In genomic region chr7:132814089-132814450, GRCm38 (mm10) we compare ENCODE assay signal across 7 mouse cellular contexts. TPM values are rescaled to one million over a fixed set of nuclear protein-coding genes. Genes with fewer than 3 reads are reported as not detected.
DNase-seq lines count a peak whose midpoint lies in the region; ATAC-seq and TF ChIP-seq lines count a peak whose summit lies in the region.

No protein-coding gene starts in this region.

- H3K9ac ChIP-seq in forebrain, embryonic 11.5 days (ENCODE audit: low read length), result peak overlapping the region; percentile 90
- peak overlapping the region; percentile 82 for H3K9ac ChIP-seq in liver, embryonic 13.5 days
- H3K9ac ChIP-seq in stomach, embryonic 15.5 days, result peak overlapping the region; percentile 67

- TF ChIP-seq CTCF in spleen, adult 2 months (IDR thresholded peaks at IDR 0.05; ENCODE audit: extremely low read depth, insufficient read depth, insufficient read length, insufficient replicate concordance), result no peak

- H3K9me3 ChIP-seq in forebrain, embryonic 11.5 days (ENCODE audit: control insufficient read depth, low read length), result no peaks in the 10 kb centered on the region
- no peaks in the 10 kb centered on the region for H3K9me3 ChIP-seq in liver, embryonic 13.5 days (replicated peaks)
- no peaks in the 10 kb centered on the region for H3K9me3 ChIP-seq in stomach, embryonic 15.5 days

- no peaks in the 10 kb centered on the region for H3K36me3 ChIP-seq in spleen, adult 2 months (ENCODE audit: control insufficient read depth, insufficient read depth, low read length)
- H3K36me3 ChIP-seq in forebrain, embryonic 11.5 days (ENCODE audit: control insufficient read depth, insufficient read depth, low read length), result no peaks in the 10 kb centered on the region
- no peaks in the 10 kb centered on the region for H3K36me3 ChIP-seq in liver, embryonic 13.5 days
- no peaks in the 10 kb centered on the region for H3K36me3 ChIP-seq in stomach, embryonic 15.5 days

- H3K27ac ChIP-seq in spleen, adult 2 months (ENCODE audit: insufficient read depth, low read length), result peak overlapping the region; percentile 96
- peak overlapping the region; percentile 92 for H3K27ac ChIP-seq in forebrain, embryonic 11.5 days (ENCODE audit: low read depth, low read length)
- no peak overlapping the region for H3K27ac ChIP-seq in liver, embryonic 13.5 days
- H3K27ac ChIP-seq in stomach, embryonic 15.5 days, result peak overlapping the region; percentile 87; the same call in 1 of the 2 replicates

- TF ChIP-seq POLR2A in spleen, adult 2 months (IDR thresholded peaks at IDR 0.05; ENCODE audit: low read depth, low read length), result no peak

- peak overlapping the region; percentile 90 for H3K4me2 ChIP-seq in forebrain, embryonic 11.5 days (ENCODE audit: low read depth, low read length, severe bottlenecking)
- peak overlapping the region; percentile 98 for H3K4me2 ChIP-seq in liver, embryonic 13.5 days
- peak overlapping the region; percentile 83 for H3K4me2 ChIP-seq in stomach, embryonic 15.5 days

- WGBS in spleen, adult 2 months, result 3% methylated on average over 7 of the region's 7 CpGs
- 1% methylated on average over 7 of the region's 7 CpGs for WGBS in forebrain, embryonic 11.5 days
- WGBS in liver, embryonic 13.5 days (ENCODE audit: insufficient replicate concordance), result 3% methylated on average over 7 of the region's 7 CpGs
- 3% methylated on average over 7 of the region's 7 CpGs for WGBS in stomach, embryonic 15.5 days

- peak overlapping the region; percentile 84 for H3K4me3 ChIP-seq in spleen, adult 2 months (ENCODE audit: extremely low read depth, insufficient read depth, insufficient read length)
- H3K4me3 ChIP-seq in forebrain, embryonic 11.5 days (ENCODE audit: low read depth, low read length), result peak overlapping the region; percentile 75
- peak overlapping the region; percentile 76 for H3K4me3 ChIP-seq in liver, embryonic 13.5 days (replicated peaks)
- peak overlapping the region; percentile 72 for H3K4me3 ChIP-seq in stomach, embryonic 15.5 days (replicated peaks)

- ATAC-seq in forebrain, embryonic 11.5 days (replicated peaks; ENCODE audit: low FRiP score), result no peak
- ATAC-seq in liver, embryonic 13.5 days (ENCODE audit: low read depth), result no peak
- ATAC-seq in stomach, embryonic 15.5 days (ENCODE audit: insufficient read depth, low FRiP score, low read depth), result no peak

- DNase-seq in spleen, adult 2 months (ENCODE audit: low read depth in 1 of 2, low spot score in 2 of 2), result no peak
- DNase-seq in spleen, adult 18-20 months, result no peak
- DNase-seq in forebrain, embryonic 11.5 days (ENCODE audit: low spot score), result no peak
- no peak for DNase-seq in liver, embryonic 13.5 days
- DNase-seq in embryo, embryonic 10 days (ENCODE audit: low spot score), result no peak
- no peak for DNase-seq in layer of hippocampus, adult 18-20 months (ENCODE audit: low spot score in 2 of 2)

- no peaks in the 10 kb centered on the region for H3K27me3 ChIP-seq in spleen, adult 2 months (ENCODE audit: control insufficient read depth, insufficient read depth, low read length)
- H3K27me3 ChIP-seq in forebrain, embryonic 11.5 days (ENCODE audit: control insufficient read depth, insufficient read depth, low read length), result no peaks in the 10 kb centered on the region
- H3K27me3 ChIP-seq in liver, embryonic 13.5 days, result peaks cover 14% of the 10 kb centered on the region
- H3K27me3 ChIP-seq in stomach, embryonic 15.5 days (replicated peaks), result no peaks in the 10 kb centered on the region

- peaks cover 9% of the 10 kb centered on the region; the same call in 1 of the 2 replicates for H3K4me1 ChIP-seq in spleen, adult 2 months (ENCODE audit: control insufficient read depth, insufficient read depth, insufficient read length)
- peaks cover 26% of the 10 kb centered on the region for H3K4me1 ChIP-seq in forebrain, embryonic 11.5 days (replicated peaks; ENCODE audit: control insufficient read depth, insufficient read depth, low read length)
- H3K4me1 ChIP-seq in liver, embryonic 13.5 days (replicated peaks), result peaks cover 49% of the 10 kb centered on the region
- H3K4me1 ChIP-seq in stomach, embryonic 15.5 days, result peaks cover 18% of the 10 kb centered on the region

RNA-seq across cellular contexts. Expression of gene Fam53b, which starts 0.4 kb away (rescaled TPM):
- polyA plus RNA-seq in spleen, adult 2 months (2012; rRNA removed), result 52.4 and 63.2 TPM in 2 replicates
- 44.3 and 45.5 TPM in 2 replicates for polyA plus RNA-seq in forebrain, embryonic 11.5 days (2014; fragmentation: Nextera tagmentation; extraction: Ambion mirVana)
- 19.1 and 21.4 TPM in 2 replicates for polyA plus RNA-seq in liver, embryonic 13.5 days (2015; fragmentation: Nextera tagmentation; extraction: Ambion mirVana)
- polyA plus RNA-seq in stomach, embryonic 15.5 days (2015; fragmentation: Nextera tagmentation; extraction: Ambion mirVana), result 15.5 and 17.3 TPM in 2 replicates
- total RNA-seq in layer of hippocampus, adult 18-20 months (2021), result 10 to 100 TPM; 50.6 to 51.7 TPM

RNA-seq across cellular contexts. Expression of gene Eef1akmt2, which starts 38.4 kb away (rescaled TPM):
- polyA plus RNA-seq in spleen, adult 2 months (2012; rRNA removed), result 3.3 and 4.6 TPM in 2 replicates
- polyA plus RNA-seq in forebrain, embryonic 11.5 days (2014; fragmentation: Nextera tagmentation; extraction: Ambion mirVana), result 80.7 and 91.7 TPM in 2 replicates
- 24.1 and 30.1 TPM in 2 replicates for polyA plus RNA-seq in liver, embryonic 13.5 days (2015; fragmentation: Nextera tagmentation; extraction: Ambion mirVana)
- polyA plus RNA-seq in stomach, embryonic 15.5 days (2015; fragmentation: Nextera tagmentation; extraction: Ambion mirVana), result 62.3 and 63.3 TPM in 2 replicates
- total RNA-seq in layer of hippocampus, adult 18-20 months (2021), result 10 to 100 TPM; 33.4 to 33.9 TPM

RNA-seq across cellular contexts. Expression of gene Abraxas2, which starts 45.0 kb away (rescaled TPM):
- polyA plus RNA-seq in spleen, adult 2 months (2012; rRNA removed), result 7.1 and 7.2 TPM in 2 replicates
- polyA plus RNA-seq in forebrain, embryonic 11.5 days (2014; fragmentation: Nextera tagmentation; extraction: Ambion mirVana), result 34.9 and 40.6 TPM in 2 replicates
- 17.0 and 18.4 TPM in 2 replicates for polyA plus RNA-seq in liver, embryonic 13.5 days (2015; fragmentation: Nextera tagmentation; extraction: Ambion mirVana)
- 34.5 and 34.6 TPM in 2 replicates for polyA plus RNA-seq in stomach, embryonic 15.5 days (2015; fragmentation: Nextera tagmentation; extraction: Ambion mirVana)
- 10 to 100 TPM; 26.6 to 27.8 TPM for total RNA-seq in layer of hippocampus, adult 18-20 months (2021)
